Mouse (Mus musculus) CH12.LX (cell line): ENCODE measurements around the gene Ifna14.
A peak's percentile ranks its signal among the peaks of the same experiment; 100 is the strongest.

Source experiments
- CTCF ChIP-seq, 2 experiments: IDR thresholded peaks in 1 of 2; conservative IDR thresholded peaks in 1 of 2; 2 replicates each; pipeline ENCODE4 v1.5.1; 2011 to 2012; ENCODE audit warnings: low read depth in 2 of 2, low read length in 2 of 2, improper control_type of control experiment in 1 of 2, inconsistent platforms in 1 of 2, mild to moderate bottlenecking in 1 of 2, moderate library complexity in 1 of 2
- E2F4 ChIP-seq: IDR thresholded peaks from 2 replicates; pipeline ENCODE4 v1.6.1; 2011; ENCODE audit warnings: low read depth, low read length, improper control_type of control experiment; ENCODE audit not compliant: insufficient replicate concordance
- ETS1 ChIP-seq: conservative IDR thresholded peaks from 2 replicates; pipeline ENCODE4 v1.6.1; 2012; ENCODE audit warnings: low read depth, mild to moderate bottlenecking, inconsistent platforms, low read length, improper control_type of control experiment, moderate library complexity
- JUND ChIP-seq: conservative IDR thresholded peaks from 2 replicates; pipeline ENCODE4 v1.6.1; 2011; ENCODE audit warnings: low read depth, low read length, improper control_type of control experiment
- MAFK ChIP-seq: IDR thresholded peaks from 2 replicates; pipeline ENCODE4 v1.6.1; 2011; ENCODE audit warnings: low read length, improper control_type of control experiment; ENCODE audit not compliant: insufficient replicate concordance
- MAZ ChIP-seq: IDR thresholded peaks from 2 replicates; pipeline ENCODE4 v1.6.1; 2012; ENCODE audit warnings: low read depth, mild to moderate bottlenecking, inconsistent platforms, low read length, improper control_type of control experiment, moderate library complexity
- MEF2A ChIP-seq: IDR thresholded peaks from 2 replicates; pipeline ENCODE4 v1.6.1; 2014; ENCODE audit warnings: low read depth, mild to moderate bottlenecking, inconsistent platforms, low read length, improper control_type of control experiment, borderline replicate concordance
- MXI1 ChIP-seq: IDR thresholded peaks from 2 replicates; pipeline ENCODE4 v1.6.1; 2011; ENCODE audit warnings: mild to moderate bottlenecking, low read depth, low read length, improper control_type of control experiment
- NELFE ChIP-seq: IDR thresholded peaks from 2 replicates; pipeline ENCODE4 v1.6.1; 2011; ENCODE audit warnings: low read depth, low read length, improper control_type of control experiment
- POLR2A ChIP-seq: IDR thresholded peaks from 2 replicates; pipeline ENCODE4 v1.6.1; 2011; ENCODE audit warnings: low read depth, mild to moderate bottlenecking, improper control_type of control experiment, low read length
- POLR2AphosphoS2 ChIP-seq: IDR thresholded peaks from 2 replicates; pipeline ENCODE4 v1.6.1; 2011; ENCODE audit warnings: low read depth, low read length, improper control_type of control experiment
- RCOR1 ChIP-seq: conservative IDR thresholded peaks from 2 replicates; pipeline ENCODE4 v1.6.1; 2012; ENCODE audit warnings: low read depth, mild to moderate bottlenecking, inconsistent platforms, low read length, improper control_type of control experiment
- USF1 ChIP-seq: IDR thresholded peaks from 2 replicates; pipeline ENCODE4 v1.6.1; 2014; ENCODE audit warnings: low read depth, mild to moderate bottlenecking, inconsistent platforms, low read length, improper control_type of control experiment
- ZNF384 ChIP-seq: IDR thresholded peaks from 2 replicates; pipeline ENCODE4 v1.6.1; 2012; ENCODE audit warnings: low read depth, low read length, improper control_type of control experiment, inconsistent platforms

DNA sequence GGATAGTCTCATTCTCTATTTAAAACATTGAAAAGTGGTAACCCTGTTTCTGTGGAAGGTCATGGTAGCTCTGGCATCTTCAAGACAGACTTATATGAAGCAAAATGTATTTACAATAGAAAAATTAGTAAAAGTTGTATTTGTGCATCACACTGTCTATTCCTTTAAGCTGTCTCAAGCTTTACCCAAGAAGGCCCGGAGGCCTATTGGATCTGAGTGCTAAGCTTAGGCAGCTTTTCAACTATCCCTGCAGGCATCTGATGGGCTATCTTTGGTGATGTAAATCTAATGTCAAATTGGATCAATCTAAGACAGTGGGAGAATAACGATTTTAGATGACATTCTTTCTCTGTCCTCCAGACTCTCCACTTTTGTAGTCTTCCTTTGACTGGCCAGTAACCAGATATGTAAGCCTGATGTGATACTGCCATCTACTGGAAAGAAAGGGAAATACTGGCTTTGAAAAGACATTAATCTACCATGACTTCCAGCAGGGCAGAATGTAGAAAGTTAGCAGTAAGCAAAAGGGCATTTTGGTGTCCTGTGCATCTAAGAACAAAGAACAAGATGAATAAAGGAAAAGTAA is 27.9 kb downstream of the Ifna14 start:
- TF ChIP-seq CTCF (conservative IDR thresholded peaks at IDR 0.05 in 1 of 2, IDR thresholded peaks at IDR 0.05 in 1 of 2; ENCODE audit: low read depth in 2 of 2, low read length in 2 of 2) = peak; percentile 54 to 93
- no peak for TF ChIP-seq POLR2A
- no peak for TF ChIP-seq POLR2AphosphoS2
- no peak for TF ChIP-seq USF1
- no peak for TF ChIP-seq ZNF384
- TF ChIP-seq MXI1 = no peak
- TF ChIP-seq RCOR1 = no peak
- no peak for TF ChIP-seq JUND
- no peak for TF ChIP-seq MAZ
- no peak for TF ChIP-seq MEF2A
- TF ChIP-seq MAFK = no peak
- TF ChIP-seq E2F4 = no peak
- TF ChIP-seq NELFE = no peak
- TF ChIP-seq ETS1 = no peak
